Mouse (Mus musculus) spleen, adult 2 months (tissue): ENCODE results near the gene Ccdc194. TPM values are rescaled to one million over a fixed set of nuclear protein-coding genes. Genes with fewer than 3 reads are reported as not detected.
A peak's percentile ranks its signal among the peaks of the same experiment; 100 is the strongest.

Experiments used
- DNase-seq, 2 experiments: peaks; one replicate each; pipeline versions ENCODE4 v3.0.0 to v3.0.0-alpha.2; 2012 to 2021; ENCODE audit warnings: low spot score in 2 of 2, low read depth in 1 of 2
- H3K27ac ChIP-seq: fragments of 200-500 bp; 2 replicates; pipeline ENCODE4 v1.5.1; 2012; ENCODE audit warnings: low read length, inconsistent platforms; ENCODE audit not compliant: insufficient read depth
- H3K27me3 ChIP-seq: fragments of 200-500 bp; 2 replicates; pipeline ENCODE4 v1.6.1; 2012; ENCODE audit warnings: mild to moderate bottlenecking, moderate library complexity, low read length, inconsistent platforms; ENCODE audit not compliant: control insufficient read depth, insufficient read depth
- H3K36me3 ChIP-seq: fragments of 200-500 bp; 2 replicates; pipeline ENCODE4 v1.6.1; 2012; ENCODE audit warnings: mild to moderate bottlenecking, low read length, inconsistent platforms; ENCODE audit not compliant: control insufficient read depth, insufficient read depth
- H3K4me1 ChIP-seq: fragments of 200-500 bp; 2 replicates; pipeline ENCODE4 v1.6.1; 2011; ENCODE audit warnings: inconsistent platforms; ENCODE audit not compliant: control insufficient read depth, insufficient read depth, insufficient read length
- H3K4me3 ChIP-seq: fragments of 200-500 bp; 2 replicates; pipeline ENCODE4 v1.5.1; 2011; ENCODE audit warnings: mild to moderate bottlenecking, inconsistent platforms; ENCODE audit not compliant: insufficient read depth, insufficient read length; ENCODE audit errors: extremely low read depth
- CTCF ChIP-seq: fragments of 200-500 bp; IDR thresholded peaks from 2 replicates; pipeline ENCODE4 v1.5.1; 2011; ENCODE audit warnings: mild to moderate bottlenecking, inconsistent platforms; ENCODE audit not compliant: insufficient read depth, insufficient read length, insufficient replicate concordance; ENCODE audit errors: extremely low read depth
- POLR2A ChIP-seq: fragments of 200-500 bp; IDR thresholded peaks from 2 replicates; pipeline ENCODE4 v1.6.1; 2011; ENCODE audit warnings: low read depth, low read length, inconsistent platforms
- WGBS: fragments of 180-500 bp; shearing (Covaris S2); methylation state at CpG from one replicate; pipeline ENCODE4 v1.1.7; 2018; 5-methylcytosine and 5-hydroxymethylcytosine counted together
- polyA plus RNA-seq: library from polyadenylated mRNA; depleted of rRNA; stranded (reverse); fragments of >200 nt; gene quantifications from 2 replicates; pipeline ENCODE4 v1.2.3, GENCODE M21; 2012

Ccdc194 gene
- polyA plus RNA-seq, 1 experiment = 0.08 TPM

DNA sequence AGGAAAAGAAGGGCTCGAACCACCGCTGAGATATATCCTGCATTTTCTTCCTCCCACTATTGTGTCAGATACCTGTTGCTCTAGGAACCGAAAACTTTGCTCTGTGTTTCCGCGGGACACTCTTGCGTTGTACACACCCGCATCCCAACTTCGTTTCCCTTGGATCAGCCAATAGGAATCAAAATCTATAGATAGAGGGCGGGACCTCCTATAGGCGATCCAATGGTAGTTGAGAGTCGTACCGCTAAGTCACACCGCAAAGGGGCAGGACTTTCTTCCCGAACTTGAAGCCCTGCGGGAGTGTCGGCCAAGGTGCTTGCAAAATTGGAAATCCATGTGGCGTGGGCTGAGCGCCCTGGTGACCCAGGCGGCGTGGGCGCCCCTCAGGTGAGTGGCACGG lies 37.1 kb downstream of the Ccdc194 start:
- Histone ChIP-seq H3K4me1 (peaks cover 20% of the 10 kb centered on the region), H3K27ac (peak overlapping the region; percentile 90), H3K27me3 (no peaks in the 10 kb centered on the region), H3K4me3 (peak overlapping the region; percentile 94), H3K36me3 (peaks cover 14% of the 10 kb centered on the region)
- peak; percentile 82 to 93 for DNase-seq
- TF ChIP-seq POLR2A = no peak; the same call in 1 of the 2 replicates
- TF ChIP-seq CTCF = no peak
- WGBS = under 1% methylated on average over 22 of the region's 22 CpGs

DNA sequence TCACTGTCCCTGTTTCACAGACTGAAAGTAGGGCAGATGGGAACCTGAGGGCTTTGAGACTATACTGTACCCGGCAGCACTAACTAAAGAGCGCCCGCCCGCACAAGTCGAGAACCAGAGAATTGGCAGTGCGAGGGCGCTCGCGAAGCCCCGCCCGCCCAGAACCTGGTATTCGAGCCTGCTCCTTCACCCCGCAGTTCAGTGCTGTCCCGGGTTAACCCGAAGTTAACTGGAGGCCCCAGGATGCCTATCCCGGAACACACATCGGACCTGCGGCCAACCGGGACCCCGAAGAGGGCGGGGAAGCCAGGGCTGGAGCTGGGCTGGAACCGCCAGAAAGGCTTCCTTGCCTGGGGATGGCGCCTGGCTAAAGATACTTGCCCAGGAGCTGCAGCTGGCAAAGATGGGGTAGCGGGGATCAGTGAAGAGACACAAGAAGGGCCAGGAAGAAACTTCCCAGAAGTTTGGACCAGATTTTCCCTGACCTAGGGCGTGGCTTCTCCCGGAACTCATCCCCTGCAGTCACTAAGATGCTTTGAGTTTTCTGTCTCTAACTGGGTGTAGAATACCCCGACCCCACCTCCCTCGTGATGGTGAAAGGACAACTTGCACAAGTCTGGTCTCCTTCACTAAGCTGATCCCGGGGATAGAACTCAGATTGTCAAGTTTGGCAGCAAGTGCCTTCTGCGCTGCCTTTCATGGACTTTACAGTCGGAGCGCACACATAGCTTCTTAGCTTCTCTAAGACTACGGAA lies 37.6 kb downstream of the Ccdc194 start, which contains the start of gene Gtpbp3:
Gene Gtpbp3, plus strand, starts transcription at position 413 of the 755 bp plus-strand sequence.
- peaks cover 20% of the 10 kb centered on the region for H3K4me1 ChIP-seq
- DNase-seq = peak; percentile 56 to 78
- peaks cover 14% of the 10 kb centered on the region for H3K36me3 ChIP-seq
- 1% methylated on average over 33 of the region's 33 CpGs for WGBS
- TF ChIP-seq CTCF (no peak), POLR2A (peak; percentile 29)
- no peaks in the 10 kb centered on the region for H3K27me3 ChIP-seq
- H3K27ac ChIP-seq = peak within 1 kb of the TSS; percentile 90
- H3K4me3 ChIP-seq = peak within 1 kb of the TSS; percentile 94

DNA sequence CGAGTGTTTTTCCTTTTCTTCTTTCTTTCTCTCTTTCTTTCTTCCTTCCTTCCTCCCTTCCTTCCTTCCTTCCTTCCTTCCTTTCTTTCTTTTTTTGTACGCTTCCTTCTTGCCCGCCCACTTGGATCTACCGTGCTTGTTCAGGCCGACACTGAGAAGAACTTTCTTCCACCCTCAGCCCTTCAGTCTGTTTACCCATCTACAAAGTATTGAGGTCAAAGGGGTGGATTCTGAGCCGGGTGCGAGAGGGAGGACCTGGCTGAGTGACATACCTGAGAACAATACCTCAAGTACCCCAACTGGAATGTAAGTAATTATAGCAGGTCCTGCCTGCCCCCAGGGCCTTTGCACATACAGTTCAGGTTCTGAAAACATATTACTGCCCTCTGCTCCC lies 39.4 kb downstream of the Ccdc194 start:
- TF ChIP-seq POLR2A (no peak), CTCF (no peak)
- WGBS = 18% methylated on average over 7 of the region's 7 CpGs
- Histone ChIP-seq H3K4me3 (no peak overlapping the region), H3K27me3 (no peaks in the 10 kb centered on the region), H3K27ac (peak overlapping the region; percentile 59), H3K36me3 (peaks cover 2% of the 10 kb centered on the region; the same call in 1 of the 2 replicates), H3K4me1 (peaks cover 20% of the 10 kb centered on the region)
- no peak for DNase-seq

DNA sequence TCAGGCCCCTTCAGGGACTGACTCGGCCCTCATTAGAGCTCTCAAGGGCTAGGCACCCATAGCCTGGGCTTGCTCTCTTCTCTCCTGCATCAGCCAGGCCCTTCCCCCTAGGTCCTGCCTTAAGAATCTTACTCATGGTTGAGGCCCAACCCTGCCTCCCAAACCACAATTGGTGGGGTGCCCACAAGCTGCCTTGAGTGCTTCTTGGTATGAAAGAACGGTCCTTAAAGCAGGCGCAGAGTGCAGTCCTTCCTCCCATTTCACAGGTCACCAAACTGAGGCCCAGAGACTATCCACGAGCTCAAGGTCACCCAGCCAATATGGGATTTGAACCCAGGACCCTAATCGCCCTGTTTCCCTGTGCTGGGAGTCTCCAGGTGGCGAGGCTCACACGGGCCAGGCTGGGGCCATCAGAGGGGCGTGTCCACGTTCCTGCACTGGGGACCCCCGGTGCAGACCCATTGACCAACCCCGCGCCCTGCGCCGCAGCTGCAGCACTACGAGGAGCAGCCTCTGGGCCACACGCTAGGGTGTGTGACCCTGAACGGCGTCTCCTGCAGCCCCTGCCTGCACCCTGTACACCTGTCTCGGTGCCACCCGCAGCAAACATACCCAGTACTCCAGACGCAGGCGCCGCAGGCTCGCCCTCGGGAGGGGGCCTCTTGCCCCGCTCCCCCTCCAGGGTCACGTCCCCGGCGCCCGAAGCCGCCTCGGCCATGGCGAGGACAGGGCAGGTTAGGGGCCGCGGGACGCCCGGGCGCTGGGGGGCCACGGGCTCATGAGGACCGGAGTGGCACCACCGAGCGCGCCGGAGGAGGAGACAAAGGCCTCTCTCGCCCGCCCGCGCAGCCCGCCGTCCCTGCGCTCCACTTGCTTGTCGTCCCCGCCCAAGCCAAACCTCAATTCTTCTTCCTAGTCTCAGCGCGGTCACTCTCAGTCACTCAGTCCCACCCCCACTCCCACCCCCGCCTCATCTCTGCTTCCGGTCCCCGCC lies 40.1 kb downstream of the Ccdc194 start, which contains the start of gene Ano8:
Gene Ano8, minus strand, starts transcription at position 822 of the 994 bp plus-strand sequence.
- WGBS = 5% methylated on average over 57 of the region's 58 CpGs
- Histone ChIP-seq H3K4me3 (peak within 1 kb of the TSS; percentile 65), H3K4me1 (peaks cover 20% of the 10 kb centered on the region), H3K36me3 (peaks cover 2% of the 10 kb centered on the region; the same call in 1 of the 2 replicates), H3K27ac (peak within 1 kb of the TSS; percentile 65), H3K27me3 (no peaks in the 10 kb centered on the region)
- peak; percentile 59 to 83 for DNase-seq
- TF ChIP-seq CTCF (no peak), POLR2A (no peak)

DNA sequence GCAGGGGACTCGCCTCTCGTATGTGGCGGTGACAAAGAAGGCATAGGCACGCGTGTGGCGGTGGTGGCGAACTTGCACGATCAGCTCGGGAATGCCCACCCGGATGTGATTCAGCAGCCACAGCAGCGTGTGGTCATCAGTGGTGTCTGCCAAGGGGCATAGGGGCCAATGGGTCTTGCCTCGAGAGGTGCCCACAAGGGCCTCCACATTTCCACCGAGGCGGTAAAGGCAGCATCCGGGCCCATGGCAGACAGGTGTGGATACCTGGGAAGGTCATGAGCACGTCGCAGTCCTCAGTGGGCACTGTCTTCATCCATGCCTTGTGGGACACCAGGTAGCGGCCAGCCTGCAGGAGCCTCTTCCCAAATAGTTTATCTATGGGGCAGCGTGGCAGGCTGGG lies 40.8 kb downstream of the Ccdc194 start:
- Histone ChIP-seq H3K36me3 (no peaks in the 10 kb centered on the region; the same call in 1 of the 2 replicates), H3K27me3 (no peaks in the 10 kb centered on the region), H3K4me1 (peaks cover 20% of the 10 kb centered on the region), H3K4me3 (no peak overlapping the region), H3K27ac (no peak overlapping the region)
- TF ChIP-seq CTCF = no peak
- DNase-seq = no peak
- WGBS = 98% methylated on average over 19 of the region's 19 CpGs

DNA sequence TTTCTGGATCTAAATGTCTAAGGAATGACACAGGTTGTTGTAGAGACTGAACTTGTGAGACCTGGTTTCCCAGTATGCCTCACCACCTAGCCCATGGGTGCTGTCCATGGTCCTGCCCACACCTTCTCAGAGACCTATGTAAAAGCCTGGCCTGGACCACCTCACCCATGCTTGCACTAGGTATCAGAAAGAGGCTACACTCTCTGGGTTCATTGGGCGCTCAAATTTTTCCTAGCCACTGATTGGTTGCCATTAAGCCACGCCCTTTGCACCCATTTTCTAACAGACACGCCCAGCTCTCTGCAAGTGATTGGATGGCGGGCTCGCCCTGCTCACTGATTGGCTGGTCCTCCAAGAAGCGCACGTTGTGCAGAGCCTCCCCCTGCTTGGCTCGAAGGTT lies 41.6 kb downstream of the Ccdc194 start:
- Histone ChIP-seq H3K27me3 (no peaks in the 10 kb centered on the region), H3K27ac (no peak overlapping the region), H3K36me3 (no peaks in the 10 kb centered on the region; the same call in 1 of the 2 replicates), H3K4me3 (no peak overlapping the region), H3K4me1 (peaks cover 14% of the 10 kb centered on the region)
- peak in 1 of 2 experiments; percentile 42 for DNase-seq
- 80% methylated on average over 8 of the region's 8 CpGs for WGBS
- no peak for TF ChIP-seq CTCF
- TF ChIP-seq POLR2A = no peak
